Comparison of ENCODE assay signal across 20 mouse cellular contexts in the genomic region with DNA sequence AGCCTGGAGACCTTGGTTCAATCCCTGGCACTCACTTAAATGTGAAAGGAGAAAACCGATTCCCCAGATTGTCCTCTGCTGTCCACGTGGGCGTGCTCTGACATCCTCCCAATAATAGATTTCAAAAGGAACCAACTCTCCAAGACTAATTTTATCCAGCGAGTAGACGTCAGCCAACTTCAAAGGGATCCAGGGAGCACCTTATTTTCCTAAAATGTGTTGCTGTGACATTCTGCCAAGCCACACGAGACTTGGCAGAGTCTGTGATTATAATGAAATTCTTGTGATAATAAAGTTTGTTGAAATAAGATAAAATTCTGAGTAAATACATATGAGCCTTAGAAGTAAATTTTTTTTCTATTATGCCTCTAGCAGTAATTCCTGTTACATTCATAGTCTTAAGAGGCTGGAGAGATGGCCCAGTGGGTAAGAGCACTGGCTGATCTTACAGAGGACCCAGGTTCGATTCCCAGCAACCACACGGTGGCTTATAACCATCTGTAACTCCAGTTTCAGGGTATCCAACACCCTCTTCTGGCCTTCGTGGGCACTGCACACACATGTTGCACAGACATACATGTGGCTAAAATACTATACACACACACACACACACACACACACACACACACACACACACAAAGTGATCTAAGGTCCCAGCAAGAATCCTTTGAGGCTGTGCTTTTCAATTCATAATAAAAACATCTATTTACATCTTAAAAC.
"Had no signal": no experiment of that assay in that cellular context is flagged by ENCODE, and none has a peak within 500 bp of the region (broad histone marks: within the 10 kb centered on the region; RNA-seq: fewer than 3 reads in every experiment).

No protein-coding gene starts in this region.

- H3K4me3 ChIP-seq: kidney, embryonic 15.5 days; layer of hippocampus, adult 2 months; limb, embryonic 12.5 days; limb, embryonic 15.5 days; lung, embryonic 15.5 days had no signal

- H3K27ac ChIP-seq: kidney, embryonic 15.5 days; layer of hippocampus, adult 2 months; limb, embryonic 12.5 days; limb, embryonic 15.5 days; liver, embryonic 14.5 days; lung, embryonic 15.5 days had no signal

- H3K9ac ChIP-seq: kidney, embryonic 15.5 days; limb, embryonic 12.5 days; limb, embryonic 15.5 days; liver, embryonic 14.5 days; liver, postnatal 0 days; lung, embryonic 15.5 days had no signal

- ATAC-seq: liver, postnatal 0 days had no signal

- DNase-seq: kidney, adult 11 months; kidney, adult 8-10 months; kidney, postnatal 10 days; layer of hippocampus, adult 9-11 months; left cerebral cortex, postnatal 4 days; liver, postnatal 0 days; lung, postnatal 10 days; lung, postnatal 36 days; midbrain, embryonic 14.5 days; right cerebral cortex, postnatal 4 days; thymus, adult 18-20 months; thymus, postnatal 36 days had no signal

- H3K4me2 ChIP-seq: kidney, embryonic 15.5 days; limb, embryonic 12.5 days; limb, embryonic 15.5 days; liver, embryonic 11.5 days; lung, embryonic 15.5 days; midbrain, embryonic 11.5 days had no signal

- H3K4me1 ChIP-seq: kidney, embryonic 15.5 days; limb, embryonic 12.5 days; limb, embryonic 15.5 days; lung, embryonic 15.5 days had no signal

- H3K36me3 ChIP-seq: kidney, embryonic 15.5 days; limb, embryonic 12.5 days; limb, embryonic 15.5 days; lung, embryonic 15.5 days had no signal

- H3K9me3 ChIP-seq: kidney, embryonic 15.5 days; limb, embryonic 15.5 days; lung, embryonic 15.5 days had no signal

- H3K27me3 ChIP-seq: kidney, embryonic 15.5 days; limb, embryonic 12.5 days; limb, embryonic 15.5 days; lung, embryonic 15.5 days had no signal
